Mouse (Mus musculus) Patski (cell line): ENCODE measurements around the gene Rps6kb1. TPM values are rescaled to one million over a fixed set of nuclear protein-coding genes. Genes with fewer than 3 reads are reported as not detected.
A peak's percentile ranks its signal among the peaks of the same experiment; 100 is the strongest.

ENCODE experiments used
- ATAC-seq: fragments of 100-300 bp; one replicate; pipeline ENCODE4 v1.8.0; 2021
- CTCF ChIA-PET: fragments of 350-600 bp; sonication (Branson Sonifier 250); formaldehyde crosslinking; loops from one replicate; lab custom pipeline; 2022; ENCODE audit warnings: inconsistent platforms; lab: Charles Lee
- POLR2A ChIA-PET: fragments of 350-600 bp; sonication (Branson Sonifier 250); formaldehyde crosslinking; loops from one replicate; lab custom pipeline; 2022; ENCODE audit warnings: antibody characterized with exemption, inconsistent platforms; lab: Charles Lee
- DNase-seq: peaks from one replicate; pipeline ENCODE4 v3.0.0-alpha.2; 2011; ENCODE audit warnings: low read depth, low spot score
- H3K27me3 ChIP-seq: fragments of 371-371 bp; one replicate; pipeline ENCODE4 v1.5.1; 2021
- CTCF ChIP-seq: fragments of 100-300 bp; IDR thresholded peaks from one replicate; pipeline ENCODE4 v1.5.1; 2021
- in situ Hi-C: fragments of 300-500 bp; cut with MboI; formaldehyde crosslinking; loops from 3 replicates; pipeline ENCODE4 v1.11.1; 2018; ENCODE audit warnings: low pct_unique_long_range_greater_than_20kb, mixed read lengths
- polyA plus RNA-seq: library from polyadenylated mRNA; unstranded; gene quantifications from one replicate; pipeline ENCODE4 v1.2.3, GENCODE M21; 2021

Gene Rps6kb1
- polyA plus RNA-seq, 1 experiment from 2014 or later, result 39.2 TPM

GRCm38 (mm10) chr11:86532834-86533233, 11.8 kb downstream of the Rps6kb1 start:
- POLR2A ChIA-PET, result interaction anchor here (0.7 kb wide), 1 partner anchor 9 kb away, joined by 3 read pairs; no protein-coding TSS in a partner anchor
- DNase-seq, result no peak
- ATAC-seq, result no peak
- no peaks in the 10 kb centered on the region for H3K27me3 ChIP-seq
- CTCF ChIA-PET, result interaction anchor here (0.7 to 1.0 kb wide), 2 partner anchors 9 to 12 kb away, joined by 3 to 4 read pairs; partner anchors contain the start of genes Rps6kb1 and Tubd1
- TF ChIP-seq CTCF, result peak; percentile 77
- in situ Hi-C loops, result no loop called here

- H3K27me3 ChIP-seq, result no peaks in the 10 kb centered on the region
- ATAC-seq (no peak), DNase-seq (peak; percentile 37)
- TF ChIP-seq CTCF, result no peak
- in situ Hi-C loops, result no loop called here
- POLR2A ChIA-PET, result no interaction called here
- CTCF ChIA-PET, result no interaction called here
These were observed 17.1 kb downstream of the Rps6kb1 start for GRCm38 (mm10) chr11:86527528-86527927.

- TF ChIP-seq CTCF, result no peak
- DNase-seq (no peak), ATAC-seq (no peak)
- H3K27me3 ChIP-seq, result no peaks in the 10 kb centered on the region
- ChIA-PET CTCF (interaction anchor here (0.6 kb wide), 1 partner anchor 19 kb away, joined by 3 read pairs; no protein-coding TSS in a partner anchor), POLR2A (no interaction called here)
- in situ Hi-C loops, result no loop called here
These were observed 24.9 kb downstream of the Rps6kb1 start for GRCm38 (mm10) chr11:86519751-86520150.

- ChIA-PET CTCF (no interaction called here), POLR2A (no interaction called here)
- TF ChIP-seq CTCF, result no peak
- no peaks in the 10 kb centered on the region for H3K27me3 ChIP-seq
- peak; percentile 53 for DNase-seq
- no peak for ATAC-seq
- in situ Hi-C loops, result no loop called here
These were observed 27.4 kb downstream of the Rps6kb1 start for GRCm38 (mm10) chr11:86517229-86517628.

GRCm38 (mm10) chr11:86516620-86517019, 28.0 kb downstream of the Rps6kb1 start:
- POLR2A ChIA-PET, result no interaction called here
- no peak for ATAC-seq

GRCm38 (mm10) chr11:86507991-86508390, 36.6 kb downstream of the Rps6kb1 start:
- no peak for ATAC-seq
- CTCF ChIA-PET, result interaction anchor here (2.1 kb wide), 1 partner anchor 8 kb away, joined by 6 read pairs; no protein-coding TSS in a partner anchor

More at GRCm38 (mm10) chr11:86516620-86517019, 28.0 kb downstream of the Rps6kb1 start:
- no peaks in the 10 kb centered on the region for H3K27me3 ChIP-seq
- CTCF ChIA-PET, result no interaction called here
- no peak for DNase-seq
- TF ChIP-seq CTCF, result peak; percentile 11
- in situ Hi-C loops, result no loop called here

GRCm38 (mm10) chr11:86507334-86507733, 37.3 kb downstream of the Rps6kb1 start:
- no peaks in the 10 kb centered on the region for H3K27me3 ChIP-seq
- POLR2A ChIA-PET, result no interaction called here
- in situ Hi-C loops, result no loop called here
- DNase-seq (no peak), ATAC-seq (no peak)
- CTCF ChIA-PET, result no interaction called here
- TF ChIP-seq CTCF, result no peak

More at GRCm38 (mm10) chr11:86507991-86508390, 36.6 kb downstream of the Rps6kb1 start:
- TF ChIP-seq CTCF, result no peak
- POLR2A ChIA-PET, result interaction anchor here (1.3 kb wide), 1 partner anchor 10 kb away, joined by 4 read pairs; no protein-coding TSS in a partner anchor
- no peak for DNase-seq
- no peaks in the 10 kb centered on the region for H3K27me3 ChIP-seq
- in situ Hi-C loops, result no loop called here

GRCm38 (mm10) chr11:86503121-86503520, 41.5 kb downstream of the Rps6kb1 start:
- in situ Hi-C loops, result no loop called here
- DNase-seq (no peak), ATAC-seq (no peak)
- TF ChIP-seq CTCF, result no peak
- ChIA-PET CTCF (no interaction called here), POLR2A (interaction anchor here (0.6 kb wide), 1 partner anchor 41 kb away, joined by 3 read pairs; no protein-coding TSS in a partner anchor)
- no peaks in the 10 kb centered on the region for H3K27me3 ChIP-seq

GRCm38 (mm10) chr11:86500795-86501194, 43.8 kb downstream of the Rps6kb1 start:
- in situ Hi-C loops, result no loop called here
- CTCF ChIA-PET, result interaction anchor here (0.7 kb wide), 1 partner anchor 19 kb away, joined by 3 read pairs; no protein-coding TSS in a partner anchor
- H3K27me3 ChIP-seq, result no peaks in the 10 kb centered on the region
- DNase-seq (no peak), ATAC-seq (no peak)
- POLR2A ChIA-PET, result interaction anchor here (0.7 kb wide), 1 partner anchor 533 kb away, joined by 6 read pairs; no protein-coding TSS in a partner anchor
- TF ChIP-seq CTCF, result no peak

GRCm38 (mm10) chr11:86497908-86498307, 46.7 kb downstream of the Rps6kb1 start:
- peak; percentile 51 for TF ChIP-seq CTCF
- H3K27me3 ChIP-seq, result no peaks in the 10 kb centered on the region
- POLR2A ChIA-PET, result interaction anchor here (1.3 kb wide), 1 partner anchor 11 kb away, joined by 4 read pairs; no protein-coding TSS in a partner anchor
- in situ Hi-C loops, result no loop called here
- CTCF ChIA-PET, result interaction anchor here (1.0 kb wide), 1 partner anchor 68 kb away, joined by 3 read pairs; no protein-coding TSS in a partner anchor
- ATAC-seq (no peak), DNase-seq (no peak)

- POLR2A ChIA-PET, result no interaction called here
These were observed 47.2 kb downstream of the Rps6kb1 start for GRCm38 (mm10) chr11:86497356-86497755.

More at GRCm38 (mm10) chr11:86497356-86497755, 47.2 kb downstream of the Rps6kb1 start:
- CTCF ChIA-PET, result no interaction called here
- in situ Hi-C loops, result no loop called here
- ATAC-seq, result no peak
- no peak for DNase-seq
- no peak for TF ChIP-seq CTCF
- H3K27me3 ChIP-seq, result no peaks in the 10 kb centered on the region
